Mouse (Mus musculus) ES-E14 (cell line): ENCODE measurements around the gene Cacul1. TPM values are rescaled to one million over a fixed set of nuclear protein-coding genes. Genes with fewer than 3 reads are reported as not detected.

Source experiments
- DNase-seq: peaks from one replicate; pipeline ENCODE4 v3.0.0-alpha.2; 2013; ENCODE audit warnings: low read depth, low spot score
- H3K27ac ChIP-seq: 2 replicates; pipeline ENCODE4 v1.5.1; 2012; ENCODE audit warnings: low read depth, mild to moderate bottlenecking, low read length, moderate library complexity, mixed read lengths; ENCODE audit not compliant: poor library complexity, insufficient read depth, severe bottlenecking
- H3K36me3 ChIP-seq: 2 replicates; pipeline ENCODE4 v1.6.1; 2012; ENCODE audit warnings: mild to moderate bottlenecking, low read length, moderate library complexity, mixed read lengths; ENCODE audit not compliant: control insufficient read depth, poor library complexity, insufficient read depth, severe bottlenecking
- H3K4me1 ChIP-seq, 2 experiments: fragments of 150-350 bp in 1 of 2; sonication (generic) in 1 of 2; 2 replicates each; pipeline ENCODE4 v1.6.1; 2012; ENCODE audit warnings: low read length in 2 of 2, mild to moderate bottlenecking in 1 of 2, mixed read lengths in 1 of 2; ENCODE audit not compliant: control insufficient read depth in 2 of 2, insufficient read depth in 2 of 2, poor library complexity in 1 of 2
- H3K4me3 ChIP-seq, 2 experiments: fragments of 150-350 bp in 1 of 2; sonication (generic) in 1 of 2; 2 replicates each; pipeline ENCODE4 v1.5.1; 2012; ENCODE audit warnings: low read length in 2 of 2, low read depth in 1 of 2, mild to moderate bottlenecking in 1 of 2, mixed read lengths in 1 of 2; ENCODE audit not compliant: insufficient read depth in 1 of 2, poor library complexity in 1 of 2, severe bottlenecking in 1 of 2
- H3K9ac ChIP-seq: 2 replicates; pipeline ENCODE4 v1.6.1; 2012; ENCODE audit warnings: low read depth, mild to moderate bottlenecking, low read length, mixed read lengths; ENCODE audit not compliant: poor library complexity, insufficient read depth, severe bottlenecking
- H3K9me3 ChIP-seq: fragments of 150-350 bp; sonication (generic); 2 replicates; pipeline ENCODE4 v1.6.1; 2012; ENCODE audit warnings: low read depth, mild to moderate bottlenecking, low read length; ENCODE audit not compliant: control insufficient read depth, insufficient read depth
- CHD2 ChIP-seq: IDR thresholded peaks from 2 replicates; pipeline ENCODE4 v1.6.1; 2014; ENCODE audit warnings: mild to moderate bottlenecking, low read depth, low read length, inconsistent platforms
- HCFC1 ChIP-seq: IDR thresholded peaks from 2 replicates; pipeline ENCODE4 v1.6.1; 2012; ENCODE audit warnings: low read length, inconsistent platforms, borderline replicate concordance; ENCODE audit not compliant: insufficient read depth
- MAFK ChIP-seq: IDR thresholded peaks from 2 replicates; pipeline ENCODE4 v1.6.1; 2014; ENCODE audit warnings: mild to moderate bottlenecking, low read depth, low read length, inconsistent platforms; ENCODE audit not compliant: insufficient read depth
- ZC3H11A ChIP-seq: IDR thresholded peaks from 2 replicates; pipeline ENCODE4 v1.6.1; 2012; ENCODE audit warnings: low read depth, mild to moderate bottlenecking, inconsistent platforms, low read length, borderline replicate concordance
- ZNF384 ChIP-seq: IDR thresholded peaks from 2 replicates; pipeline ENCODE4 v1.6.1; 2012; ENCODE audit warnings: low read depth, low read length, inconsistent platforms
- in situ Hi-C, 2 experiments: fragments of 600-800 bp; cut with MboI; formaldehyde crosslinking; loops; one replicate each; pipeline ENCODE4 v1.15.1; 2025; ENCODE audit warnings: low sequenced_read_pairs in 2 of 2, inconsistent platforms in 1 of 2; ENCODE audit not compliant: unreplicated experiment in 2 of 2
- total RNA-seq: library from RNA; depleted of rRNA; stranded (reverse); fragments of 300-350 nt; gene quantifications from 2 replicates; pipeline ENCODE4 v1.2.3, GENCODE M21; 2012

Gene Cacul1
- total RNA-seq, 1 experiment, result 44.2 TPM

GRCm38 (mm10) chr19:60589646-60590045 is 8.8 kb upstream of the Cacul1 start:
- Histone ChIP-seq H3K9ac (no peak overlapping the region), H3K4me3 (no peak overlapping the region), H3K4me1 (no peaks in the 10 kb centered on the region), H3K36me3 (no peaks in the 10 kb centered on the region), H3K9me3 (no peaks in the 10 kb centered on the region), H3K27ac (no peak overlapping the region)
- DNase-seq, result no peak
- TF ChIP-seq HCFC1, result no peak
- TF ChIP-seq MAFK, result no peak
- TF ChIP-seq ZC3H11A, result no peak
- TF ChIP-seq CHD2, result no peak
- TF ChIP-seq ZNF384, result no peak
- in situ Hi-C loops, result no loop called here

- H3K4me3 ChIP-seq, result no peak overlapping the region
- no peaks in the 10 kb centered on the region for H3K36me3 ChIP-seq
- in situ Hi-C loops, result no loop called here
- TF ChIP-seq HCFC1 (no peak), ZNF384 (no peak), CHD2 (no peak), MAFK (no peak), ZC3H11A (no peak)
- no peak for DNase-seq
- H3K9me3 ChIP-seq, result no peaks in the 10 kb centered on the region
- no peak overlapping the region for H3K27ac ChIP-seq
- no peaks in the 10 kb centered on the region for H3K4me1 ChIP-seq
- no peak overlapping the region for H3K9ac ChIP-seq
These were observed 5.8 kb upstream of the Cacul1 start for GRCm38 (mm10) chr19:60586652-60587051.

- H3K9me3 ChIP-seq, result no peaks in the 10 kb centered on the region
- H3K4me1 ChIP-seq, result peaks cover 2 to 3% of the 10 kb centered on the region in 2 experiments; a peak in 3 of 4 replicates
- no peaks in the 10 kb centered on the region for H3K36me3 ChIP-seq
- no peak overlapping the region for H3K4me3 ChIP-seq
- no peak for DNase-seq
- H3K27ac ChIP-seq, result no peak overlapping the region
- no peak overlapping the region for H3K9ac ChIP-seq
- TF ChIP-seq HCFC1, result no peak
- TF ChIP-seq CHD2, result no peak
- TF ChIP-seq ZC3H11A, result no peak
- no peak for TF ChIP-seq MAFK
- TF ChIP-seq ZNF384, result no peak
- in situ Hi-C loops, result no loop called here
These were observed 2.4 kb upstream of the Cacul1 start for GRCm38 (mm10) chr19:60583201-60583600.

GRCm38 (mm10) chr19:60581377-60582290 is 809 bp upstream of the Cacul1 start:
- in situ Hi-C loops, result no loop called here

More at GRCm38 (mm10) chr19:60581377-60582290, 809 bp upstream of the Cacul1 start:
- peak overlapping the region; percentile 60 to 77 for H3K4me3 ChIP-seq
- peaks cover 2 to 3% of the 10 kb centered on the region in 2 experiments; a peak in 3 of 4 replicates for H3K4me1 ChIP-seq
- no peaks in the 10 kb centered on the region; the same call in 1 of the 2 replicates for H3K36me3 ChIP-seq
- no peak for DNase-seq
- peak overlapping the region; percentile 74 for H3K9ac ChIP-seq
- TF ChIP-seq MAFK (no peak), CHD2 (no peak), ZC3H11A (no peak)
- no peaks in the 10 kb centered on the region for H3K9me3 ChIP-seq
- H3K27ac ChIP-seq, result peak overlapping the region; percentile 59
